Mouse (Mus musculus) MEL (cell line): ENCODE measurements around the gene Fnbp1. TPM values are rescaled to one million over a fixed set of nuclear protein-coding genes. Genes with fewer than 3 reads are reported as not detected.

ENCODE experiments used
- DNase-seq: peaks from one replicate; pipeline ENCODE4 v3.0.0; 2011; ENCODE audit warnings: low read depth, low spot score
- H3K27ac ChIP-seq: 2 replicates; pipeline ENCODE4 v1.5.1; 2012; ENCODE audit warnings: low read depth, mild to moderate bottlenecking, control low read depth, low read length, moderate library complexity; ENCODE audit not compliant: control insufficient read depth
- H3K27me3 ChIP-seq, 2 experiments: fragments of 150-350 bp in 1 of 2; sonication (generic) in 1 of 2; 2 replicates each; pipeline ENCODE4 v1.6.1; 2012; ENCODE audit warnings: low read length in 2 of 2, mild to moderate bottlenecking in 2 of 2, improper control_type of control experiment in 1 of 2, moderate library complexity in 1 of 2; ENCODE audit not compliant: insufficient read depth in 2 of 2, control insufficient read depth in 1 of 2
- H3K36me3 ChIP-seq, 2 experiments: 2 replicates each; pipeline ENCODE4 v1.6.1; 2012 to 2014; ENCODE audit warnings: low read length in 2 of 2, improper control_type of control experiment in 1 of 2, inconsistent platforms in 1 of 2, mild to moderate bottlenecking in 1 of 2; ENCODE audit not compliant: insufficient read depth in 2 of 2, control insufficient read depth in 1 of 2
- H3K4me1 ChIP-seq, 2 experiments: fragments of 150-350 bp in 1 of 2; sonication (generic) in 1 of 2; 2 replicates each; pipeline ENCODE4 v1.6.1; 2012; ENCODE audit warnings: low read length in 2 of 2, improper control_type of control experiment in 1 of 2, mild to moderate bottlenecking in 1 of 2; ENCODE audit not compliant: insufficient read depth in 2 of 2, control insufficient read depth in 1 of 2
- H3K4me3 ChIP-seq, 2 experiments: fragments of 150-350 bp in 1 of 2; sonication (generic) in 1 of 2; 2 replicates each; pipeline ENCODE4 v1.5.1; 2012; ENCODE audit warnings: low read depth in 2 of 2, low read length in 2 of 2, mild to moderate bottlenecking in 2 of 2, moderate library complexity in 2 of 2, control low read depth in 1 of 2, improper control_type of control experiment in 1 of 2; ENCODE audit not compliant: control insufficient read depth in 1 of 2, insufficient read depth in 1 of 2
- H3K79me2 ChIP-seq: 2 replicates; pipeline ENCODE4 v1.6.1; 2012; ENCODE audit warnings: mild to moderate bottlenecking, low read length, moderate library complexity; ENCODE audit not compliant: control insufficient read depth, poor library complexity, insufficient read depth
- H3K9ac ChIP-seq: 2 replicates; pipeline ENCODE4 v1.6.1; 2012; ENCODE audit warnings: low read depth, mild to moderate bottlenecking, control low read depth, low read length, moderate library complexity; ENCODE audit not compliant: control insufficient read depth, poor library complexity, severe bottlenecking
- H3K9me3 ChIP-seq: fragments of 150-350 bp; sonication (generic); replicated peaks from 2 replicates; pipeline ENCODE4 v1.6.1; 2012; ENCODE audit warnings: mild to moderate bottlenecking, low read length, improper control_type of control experiment, moderate library complexity; ENCODE audit not compliant: insufficient read depth
- BHLHE40 ChIP-seq: IDR thresholded peaks from 2 replicates; pipeline ENCODE4 v1.6.1; 2012; ENCODE audit warnings: low read depth, mild to moderate bottlenecking, inconsistent platforms, low read length, improper control_type of control experiment, borderline replicate concordance
- CHD1 ChIP-seq: IDR thresholded peaks from 2 replicates; pipeline ENCODE4 v1.6.1; 2012; ENCODE audit warnings: low read depth, mild to moderate bottlenecking, inconsistent platforms, low read length, improper control_type of control experiment
- E2F4 ChIP-seq: IDR thresholded peaks from 2 replicates; pipeline ENCODE4 v1.6.1; 2011; ENCODE audit warnings: low read depth, low read length, improper control_type of control experiment, borderline replicate concordance
- ELF1 ChIP-seq: IDR thresholded peaks from 2 replicates; pipeline ENCODE4 v1.6.1; 2014; ENCODE audit warnings: low read depth, mild to moderate bottlenecking, inconsistent platforms, low read length, improper control_type of control experiment, moderate library complexity
- GATA1 ChIP-seq: IDR thresholded peaks from 2 replicates; pipeline ENCODE4 v1.6.1; 2011; ENCODE audit warnings: low read depth, low read length, improper control_type of control experiment
- KAT2A ChIP-seq: conservative IDR thresholded peaks from 2 replicates; pipeline ENCODE4 v1.6.1; 2012; ENCODE audit warnings: low read depth, low read length, improper control_type of control experiment, inconsistent platforms
- MAX ChIP-seq: IDR thresholded peaks from 2 replicates; pipeline ENCODE4 v1.6.1; 2011; ENCODE audit warnings: low read length, improper control_type of control experiment
- MXI1 ChIP-seq: IDR thresholded peaks from 2 replicates; pipeline ENCODE4 v1.6.1; 2011; ENCODE audit warnings: mild to moderate bottlenecking, low read depth, low read length, improper control_type of control experiment
- MYC ChIP-seq: IDR thresholded peaks from 2 replicates; pipeline ENCODE4 v1.6.1; 2011; ENCODE audit warnings: low read depth, mild to moderate bottlenecking, low read length, improper control_type of control experiment, moderate library complexity
- POLR2A ChIP-seq, 2 experiments: IDR thresholded peaks; 2 replicates each; pipeline ENCODE4 v1.6.1; 2011 to 2012; ENCODE audit warnings: low read length in 2 of 2, mild to moderate bottlenecking in 2 of 2, control low read depth in 1 of 2, improper control_type of control experiment in 1 of 2, low read depth in 1 of 2, moderate library complexity in 1 of 2; ENCODE audit not compliant: control insufficient read depth in 1 of 2, insufficient read depth in 1 of 2, poor library complexity in 1 of 2
- RAD21 ChIP-seq: IDR thresholded peaks from 2 replicates; pipeline ENCODE4 v1.6.1; 2011; ENCODE audit warnings: mild to moderate bottlenecking, low read depth, low read length, improper control_type of control experiment
- SIN3A ChIP-seq: IDR thresholded peaks from 2 replicates; pipeline ENCODE4 v1.6.1; 2012; ENCODE audit warnings: low read length, improper control_type of control experiment, inconsistent platforms
- SMC3 ChIP-seq: IDR thresholded peaks from 2 replicates; pipeline ENCODE4 v1.6.1; 2011; ENCODE audit warnings: low read depth, low read length, improper control_type of control experiment
- TAL1 ChIP-seq: IDR thresholded peaks from 2 replicates; pipeline ENCODE4 v1.6.1; 2012; ENCODE audit warnings: mild to moderate bottlenecking, inconsistent platforms, low read length, moderate library complexity, mixed read lengths
- TBP ChIP-seq: IDR thresholded peaks from 2 replicates; pipeline ENCODE4 v1.8.0; 2011; ENCODE audit warnings: low read depth, low read length, improper control_type of control experiment
- USF2 ChIP-seq, 2 experiments: IDR thresholded peaks; 2 replicates each; pipeline ENCODE4 v1.6.1; 2011 to 2012; ENCODE audit warnings: improper control_type of control experiment in 2 of 2, low read length in 2 of 2, borderline replicate concordance in 1 of 2, inconsistent platforms in 1 of 2, low read depth in 1 of 2, mild to moderate bottlenecking in 1 of 2; ENCODE audit not compliant: insufficient read depth in 1 of 2
- ZMIZ1 ChIP-seq: IDR thresholded peaks from 2 replicates; pipeline ENCODE4 v1.6.1; 2012; ENCODE audit warnings: low read depth, mild to moderate bottlenecking, inconsistent platforms, low read length, improper control_type of control experiment, moderate library complexity
- ZNF384 ChIP-seq: IDR thresholded peaks from 2 replicates; pipeline ENCODE4 v1.6.1; 2012; ENCODE audit warnings: low read depth, mild to moderate bottlenecking, inconsistent platforms, low read length, improper control_type of control experiment
- polyA plus RNA-seq, 2 experiments: library from polyadenylated mRNA; stranded (reverse) in 1 of 2; unstranded in 1 of 2; fragments of >175 nt in 1 of 2; fragments of >200 nt in 1 of 2; gene quantifications; 2 replicates each; pipeline versions ENCODE4 v1.2.1 to v1.2.4; 2012; ENCODE audit warnings: low replicate concordance in 2 of 2, low read depth in 1 of 2; ENCODE audit not compliant: insufficient read length in 2 of 2, insufficient read depth in 1 of 2, missing spikeins in 1 of 2
- total RNA-seq: library from RNA; depleted of rRNA; stranded (reverse); fragments of 300-350 nt; gene quantifications from 2 replicates; pipeline ENCODE4 v1.2.3, GENCODE M21; 2012

The Fnbp1 gene
- total and polyA plus RNA-seq, 3 experiments = 3.4 to 17.5 TPM; not detected in 1

DNA sequence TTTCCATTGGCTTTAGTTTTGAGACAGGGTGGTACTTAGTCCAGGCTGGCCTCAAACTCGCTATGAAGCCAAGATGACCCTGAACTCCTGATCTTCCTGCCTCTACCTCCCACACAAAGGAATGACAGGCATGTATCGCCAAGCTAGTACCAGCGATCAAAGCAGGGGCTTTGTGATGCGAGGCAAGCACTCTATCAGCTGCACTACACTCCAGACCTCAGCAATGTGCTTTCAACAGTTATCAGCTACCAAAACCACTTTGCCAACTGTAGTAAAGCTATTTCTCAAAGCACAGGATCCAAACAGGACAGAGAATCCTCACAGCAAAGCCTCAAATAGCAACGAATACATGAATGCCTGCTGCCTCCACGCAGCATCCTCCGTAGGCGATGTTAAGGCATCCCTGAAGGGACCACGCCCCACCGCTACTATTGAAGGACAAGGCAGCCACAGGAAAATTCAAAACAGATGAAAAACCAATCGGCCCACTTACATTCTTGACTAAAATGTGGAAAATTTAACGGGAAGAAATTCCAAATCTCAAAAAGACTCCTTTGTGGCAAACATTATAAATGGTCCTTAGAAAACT lies 31.8 kb downstream of the Fnbp1 start (continued):
- no peak for TF ChIP-seq RAD21
- TF ChIP-seq ZMIZ1 = no peak
- TF ChIP-seq POLR2A (IDR thresholded peaks at IDR 0.05; ENCODE audit: control insufficient read depth in 1 of 2, insufficient read depth in 1 of 2, low read depth in 1 of 2, low read length in 2 of 2, poor library complexity in 1 of 2) = no peak
- TF ChIP-seq, all 39 proteins: peak for 11

DNA sequence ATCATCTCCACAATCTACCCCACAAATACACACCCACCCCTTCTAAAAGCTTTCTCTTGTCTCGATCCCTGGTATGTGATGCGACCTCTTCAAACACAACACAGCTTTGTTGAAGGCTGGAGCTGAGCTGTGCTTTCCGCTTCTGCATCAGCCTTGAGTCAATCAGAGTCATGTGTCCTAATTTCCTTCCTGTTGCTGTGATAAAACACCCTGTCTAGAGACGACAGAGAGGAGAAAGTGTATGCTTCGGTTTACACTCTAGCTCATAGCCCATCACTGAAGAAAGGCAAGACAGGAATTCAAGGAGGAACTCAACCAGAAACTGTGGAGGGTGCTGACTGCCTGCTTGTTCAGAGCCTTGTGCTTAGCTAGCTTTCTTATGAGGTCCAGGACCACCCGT lies 33.6 kb downstream of the Fnbp1 start:
- H3K27me3 ChIP-seq = no peaks in the 10 kb centered on the region
- peaks cover 0 to 9% of the 10 kb centered on the region in 2 experiments; a peak in 1 of 4 replicates for H3K36me3 ChIP-seq
- peaks cover 12 to 14% of the 10 kb centered on the region in 2 experiments for H3K4me1 ChIP-seq
- TF ChIP-seq TBP (no peak), ZNF384 (no peak), KAT2A (no peak), SMC3 (no peak), MAX (no peak), MYC (no peak), USF2 (IDR thresholded peaks at IDR 0.05; ENCODE audit: borderline replicate concordance in 1 of 2, insufficient read depth in 1 of 2, low read depth in 1 of 2, low read length in 2 of 2) (no peak), RAD21 (no peak), ELF1 (no peak), MXI1 (no peak), CHD1 (no peak), GATA1 (no peak), SIN3A (no peak), E2F4 (no peak)
- TF ChIP-seq, all 39 proteins: peak for 0
- H3K27ac ChIP-seq = no peak overlapping the region
- no peaks in the 10 kb centered on the region for H3K79me2 ChIP-seq
- no peak overlapping the region for H3K4me3 ChIP-seq
- H3K9ac ChIP-seq = no peak overlapping the region
- no peaks in the 10 kb centered on the region for H3K9me3 ChIP-seq
- DNase-seq = no peak

DNA sequence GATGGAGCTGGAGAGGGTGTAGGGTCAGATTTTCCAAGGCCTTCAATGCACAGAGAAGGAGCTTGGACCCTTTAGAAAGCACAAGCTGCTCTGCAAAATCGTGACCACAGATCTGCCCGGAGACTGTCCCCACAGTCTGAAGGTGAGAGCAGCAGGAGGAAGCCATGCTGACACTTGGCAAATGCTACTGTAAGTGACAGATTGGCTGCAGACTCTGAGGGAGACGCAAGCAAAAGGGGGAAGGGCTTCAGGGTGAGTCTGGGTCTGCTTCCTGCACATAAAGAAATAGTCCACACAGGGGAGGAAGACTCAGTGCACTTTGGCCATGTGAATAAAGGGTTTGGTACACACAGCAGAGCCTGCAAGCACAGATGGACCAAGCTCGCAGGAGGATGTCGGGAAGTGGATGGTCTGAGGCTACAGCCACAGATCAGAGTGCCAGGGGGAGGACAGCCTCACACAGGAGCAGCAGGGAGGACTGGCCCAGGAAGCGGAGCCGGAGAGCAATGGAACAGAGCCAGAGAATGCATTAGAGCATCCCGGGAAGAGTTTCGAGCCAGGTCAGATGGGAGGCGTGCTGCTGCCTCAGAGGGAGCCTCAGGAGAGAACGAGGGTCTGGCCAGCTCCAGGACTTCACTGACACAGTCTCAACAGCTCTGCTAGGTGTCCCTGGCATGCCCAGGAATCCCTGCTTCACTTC lies 35.0 kb downstream of the Fnbp1 start:
- no peak for TF ChIP-seq BHLHE40
- no peak for TF ChIP-seq TAL1
- Histone ChIP-seq H3K9me3 (no peaks in the 10 kb centered on the region), H3K9ac (no peak overlapping the region), H3K4me1 (peaks cover 12 to 14% of the 10 kb centered on the region in 2 experiments), H3K79me2 (no peaks in the 10 kb centered on the region), H3K27ac (no peak overlapping the region), H3K27me3 (no peaks in the 10 kb centered on the region), H3K4me3 (no peak overlapping the region), H3K36me3 (peaks cover 0 to 9% of the 10 kb centered on the region in 2 experiments; a peak in 1 of 4 replicates)
- no peak for DNase-seq
